ENCODE assay signal across 2 mouse cellular contexts in the genomic region with DNA sequence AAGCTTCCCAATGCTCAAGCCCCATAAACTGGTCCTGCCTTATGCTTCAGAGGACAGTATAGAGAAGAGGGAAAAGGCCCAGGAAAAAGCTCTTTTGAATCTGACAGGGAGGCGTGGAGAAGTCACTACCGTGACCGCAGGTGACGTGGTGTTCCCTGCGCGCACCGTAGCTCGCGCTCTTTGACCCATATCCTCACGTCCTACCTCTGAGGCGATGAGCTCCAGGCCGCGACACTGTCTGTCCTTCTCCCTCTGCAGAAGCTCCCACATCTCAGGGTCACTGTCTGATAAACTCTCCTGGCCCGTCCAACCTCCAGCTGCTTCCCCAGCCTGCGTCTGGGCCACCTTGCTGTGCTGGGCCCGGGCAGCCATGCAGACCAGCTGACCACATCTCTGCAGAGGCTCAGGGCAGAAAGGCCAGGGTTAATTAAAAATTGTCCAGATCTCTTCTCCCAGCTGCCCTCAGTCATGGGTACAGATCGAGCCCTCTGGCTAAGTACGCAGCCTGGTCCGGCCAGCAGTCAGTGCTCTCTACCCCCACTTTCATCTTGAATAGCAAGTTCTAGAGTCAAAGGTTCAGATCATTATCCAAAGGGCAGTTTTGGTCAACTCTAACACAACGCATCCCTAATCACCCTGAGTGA.
TF ChIP-seq lines count a peak whose summit lies in the region.

No protein-coding gene starts in this region.

TF ChIP-seq in C2C12, 6 proteins besides CTCF, POLR2A, EP300 and RAD21 (continued from another document):
- TF ChIP-seq MYOG (IDR thresholded peaks at IDR 0.05; ENCODE audit: control insufficient read depth, extremely low read depth, insufficient read length): no peak
- no peak for TF ChIP-seq MYOD1 (IDR thresholded peaks at IDR 0.05; ENCODE audit: control insufficient read depth, insufficient read length, low read depth)

TF ChIP-seq in CH12.LX, 34 proteins besides CTCF, POLR2A, EP300 and RAD21 (continued from another document):
- 0 out of 2 replicates have a peak, but pooled peaks have one; percentile 3 for TF ChIP-seq CHD2 (IDR thresholded peaks at IDR 0.05; ENCODE audit: low read length)
